In genomic region chr8:48797955-48798359, GRCm38 (mm10) we compare ENCODE assay signal across 16 mouse cellular contexts. TPM values are rescaled to one million over a fixed set of nuclear protein-coding genes. Genes with fewer than 3 reads are reported as not detected.
DNase-seq lines count a peak whose midpoint lies in the region; ATAC-seq lines count a peak whose summit lies in the region.
"Had no signal": no experiment of that assay in that cellular context is flagged by ENCODE, and none has a peak within 500 bp of the region (broad histone marks: within the 10 kb centered on the region; RNA-seq: fewer than 3 reads in every experiment).

No protein-coding gene starts in this region.

- ATAC-seq in hindbrain, embryonic 15.5 days (ENCODE audit: low FRiP score, low read depth), result peak; percentile 61
- ATAC-seq in hindbrain, embryonic 12.5 days (ENCODE audit: low FRiP score), result no peak
- ATAC-seq in embryonic facial prominence, embryonic 15.5 days (ENCODE audit: insufficient number of reproducible peaks, low FRiP score, low TSS enrichment, low read depth), result peak; percentile 62
- ATAC-seq in midbrain, embryonic 16.5 days, result peak; percentile 50; the same call in 1 of the 2 replicates
- ATAC-seq in intestine, embryonic 15.5 days, result no peak

- no peak overlapping the region for H3K9ac ChIP-seq in hindbrain, embryonic 15.5 days
- H3K9ac ChIP-seq in hindbrain, embryonic 12.5 days, result no peak overlapping the region
- no peak overlapping the region for H3K9ac ChIP-seq in embryonic facial prominence, embryonic 15.5 days
- no peak overlapping the region for H3K9ac ChIP-seq in midbrain, embryonic 16.5 days (ENCODE audit: low read depth, low read length)
- H3K9ac ChIP-seq in intestine, embryonic 15.5 days, result no peak overlapping the region
- H3K9ac ChIP-seq: limb, embryonic 15.5 days had no signal

- H3K27me3 ChIP-seq in hindbrain, embryonic 15.5 days, result no peaks in the 10 kb centered on the region
- no peaks in the 10 kb centered on the region for H3K27me3 ChIP-seq in hindbrain, embryonic 12.5 days
- no peaks in the 10 kb centered on the region for H3K27me3 ChIP-seq in embryonic facial prominence, embryonic 15.5 days
- no peaks in the 10 kb centered on the region for H3K27me3 ChIP-seq in midbrain, embryonic 16.5 days (ENCODE audit: control insufficient read depth, insufficient read depth, low read depth, low read length)
- H3K27me3 ChIP-seq in intestine, embryonic 15.5 days (replicated peaks), result no peaks in the 10 kb centered on the region
- H3K27me3 ChIP-seq: limb, embryonic 15.5 days had no signal

- H3K4me2 ChIP-seq in hindbrain, embryonic 15.5 days, result no peak overlapping the region
- H3K4me2 ChIP-seq in hindbrain, embryonic 12.5 days (replicated peaks), result no peak overlapping the region
- no peak overlapping the region for H3K4me2 ChIP-seq in embryonic facial prominence, embryonic 15.5 days (replicated peaks)
- H3K4me2 ChIP-seq in midbrain, embryonic 16.5 days (ENCODE audit: low read length), result no peak overlapping the region
- no peak overlapping the region for H3K4me2 ChIP-seq in intestine, embryonic 15.5 days (replicated peaks)
- H3K4me2 ChIP-seq: limb, embryonic 15.5 days had no signal

- DNase-seq in MN1 (ENCODE audit: low spot score), result peak; percentile 47
- no peak for DNase-seq in cerebellum, postnatal 36 days
- no peak for DNase-seq in heart, adult 18-20 months
- DNase-seq: adrenal gland, postnatal 25 days; embryo, embryonic 11 days; gastrocnemius, postnatal 14 days; kidney, postnatal 10 days; right cerebral cortex, postnatal 25 days had no signal

- no peak overlapping the region for H3K4me3 ChIP-seq in hindbrain, embryonic 15.5 days
- H3K4me3 ChIP-seq in hindbrain, embryonic 12.5 days, result no peak overlapping the region
- H3K4me3 ChIP-seq in embryonic facial prominence, embryonic 15.5 days (replicated peaks), result no peak overlapping the region
- H3K4me3 ChIP-seq in midbrain, embryonic 16.5 days (ENCODE audit: low read depth, low read length), result no peak overlapping the region
- H3K4me3 ChIP-seq in intestine, embryonic 15.5 days (replicated peaks), result no peak overlapping the region
- H3K4me3 ChIP-seq: limb, embryonic 15.5 days had no signal

- no peak overlapping the region for H3K27ac ChIP-seq in hindbrain, embryonic 15.5 days (replicated peaks)
- H3K27ac ChIP-seq in hindbrain, embryonic 12.5 days, result no peak overlapping the region
- H3K27ac ChIP-seq in embryonic facial prominence, embryonic 15.5 days (replicated peaks), result no peak overlapping the region
- no peak overlapping the region for H3K27ac ChIP-seq in midbrain, embryonic 16.5 days (ENCODE audit: low read length)
- no peak overlapping the region for H3K27ac ChIP-seq in intestine, embryonic 15.5 days
- H3K27ac ChIP-seq: limb, embryonic 15.5 days had no signal

- no peaks in the 10 kb centered on the region for H3K9me3 ChIP-seq in hindbrain, embryonic 15.5 days
- no peaks in the 10 kb centered on the region for H3K9me3 ChIP-seq in hindbrain, embryonic 12.5 days (replicated peaks)
- H3K9me3 ChIP-seq in embryonic facial prominence, embryonic 15.5 days (replicated peaks), result no peaks in the 10 kb centered on the region
- no peaks in the 10 kb centered on the region for H3K9me3 ChIP-seq in midbrain, embryonic 16.5 days (replicated peaks; ENCODE audit: control insufficient read depth, low read length, poor library complexity, severe bottlenecking)
- H3K9me3 ChIP-seq in intestine, embryonic 15.5 days, result no peaks in the 10 kb centered on the region
- H3K9me3 ChIP-seq: limb, embryonic 15.5 days had no signal

- H3K4me1 ChIP-seq in hindbrain, embryonic 15.5 days (replicated peaks), result 0 out of 2 replicates have a peak, but pooled peaks cover 7% of the 10 kb centered on the region
- H3K4me1 ChIP-seq in hindbrain, embryonic 12.5 days, result peaks cover 11% of the 10 kb centered on the region
- peaks cover 41% of the 10 kb centered on the region for H3K4me1 ChIP-seq in embryonic facial prominence, embryonic 15.5 days
- peaks cover 3% of the 10 kb centered on the region; the same call in 1 of the 2 replicates for H3K4me1 ChIP-seq in midbrain, embryonic 16.5 days (ENCODE audit: control insufficient read depth, insufficient read depth, low read length)
- no peaks in the 10 kb centered on the region for H3K4me1 ChIP-seq in intestine, embryonic 15.5 days (replicated peaks)

- no peaks in the 10 kb centered on the region for H3K36me3 ChIP-seq in hindbrain, embryonic 15.5 days
- no peaks in the 10 kb centered on the region for H3K36me3 ChIP-seq in hindbrain, embryonic 12.5 days
- no peaks in the 10 kb centered on the region for H3K36me3 ChIP-seq in embryonic facial prominence, embryonic 15.5 days
- H3K36me3 ChIP-seq in midbrain, embryonic 16.5 days (ENCODE audit: control insufficient read depth, insufficient read depth, low read length), result no peaks in the 10 kb centered on the region
- H3K36me3 ChIP-seq in intestine, embryonic 15.5 days, result no peaks in the 10 kb centered on the region
- H3K36me3 ChIP-seq: limb, embryonic 15.5 days had no signal

- 48% methylated on average over 5 of the region's 5 CpGs for WGBS in hindbrain, embryonic 15.5 days
- 57% methylated on average over 5 of the region's 5 CpGs for WGBS in hindbrain, embryonic 12.5 days
- 26% methylated on average over 5 of the region's 5 CpGs for WGBS in embryonic facial prominence, embryonic 15.5 days
- WGBS in midbrain, embryonic 16.5 days, result 45% methylated on average over 5 of the region's 5 CpGs
- 73% methylated on average over 5 of the region's 5 CpGs for WGBS in intestine, embryonic 15.5 days

RNA-seq across cellular contexts. Expression of gene Tenm3, which starts 45.8 kb away (rescaled TPM):
- polyA plus RNA-seq in hindbrain, embryonic 15.5 days (2015; fragmentation: Nextera tagmentation; extraction: Ambion mirVana), result 29.6 and 32.7 TPM in 2 replicates
- 52.8 and 53.1 TPM in 2 replicates for polyA plus RNA-seq in hindbrain, embryonic 12.5 days (2016; fragmentation: Nextera tagmentation; extraction: Ambion mirVana)
- 41.9 and 42.9 TPM in 2 replicates for polyA plus RNA-seq in embryonic facial prominence, embryonic 15.5 days (2015; fragmentation: Nextera tagmentation; extraction: Ambion mirVana)
- polyA plus RNA-seq in midbrain, embryonic 16.5 days (2015; fragmentation: Nextera tagmentation; extraction: Ambion mirVana), result 33.4 and 37.4 TPM in 2 replicates
- polyA plus RNA-seq in intestine, embryonic 15.5 days (2015; fragmentation: Nextera tagmentation; extraction: Ambion mirVana), result 15.5 and 16.4 TPM in 2 replicates
- 1 to 10 TPM; 3.1 to 3.2 TPM for total RNA-seq in heart, adult 18-20 months (2021)
- total RNA-seq: megakaryocyte-erythroid progenitor cell, adult 5-6 weeks; neutrophil, adult 5-6 weeks had no signal

Comparison
In these comparisons a context has a peak if more than half of its experiments do, and no peak if none do; other contexts are left out.
1. ATAC-seq: peak in hindbrain, embryonic 15.5 days (single experiment), embryonic facial prominence, embryonic 15.5 days (single experiment) and midbrain, embryonic 16.5 days (single experiment); none in hindbrain, embryonic 12.5 days (single experiment) and intestine, embryonic 15.5 days (single experiment).